Mouse (Mus musculus): Measurements from ENCODE around the gene Prkcd. TPM values are rescaled to one million over a fixed set of nuclear protein-coding genes. Genes with fewer than 3 reads are reported as not detected.
"Not testable (repeated sequence)": the region's sequence is repeated elsewhere in the genome, so short reads cannot be mapped to it uniquely, and the experiment has no call there.

Prkcd gene
- polyA plus RNA-seq, 1 experiment, result 32.1 TPM

DNA sequence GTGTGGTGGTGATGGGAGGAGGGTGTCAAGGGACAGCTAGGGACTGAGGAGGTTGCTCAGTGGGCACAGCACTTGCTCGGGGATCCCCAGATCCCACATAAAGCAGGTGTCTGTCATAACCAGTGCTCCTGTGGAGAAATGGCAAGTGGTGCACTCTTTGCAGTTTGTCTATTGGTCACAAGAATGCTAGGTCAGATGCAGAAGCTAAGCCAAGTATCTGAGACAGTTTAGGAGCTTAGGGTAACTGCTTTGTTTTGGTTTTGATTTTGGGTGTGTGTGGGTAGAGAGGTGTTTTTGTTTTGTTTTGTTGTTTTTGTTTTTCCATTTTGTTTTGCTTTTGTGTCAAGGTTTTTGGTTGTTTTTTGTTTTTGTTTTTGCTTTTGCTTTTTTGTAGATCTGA is 44.8 kb downstream of the Prkcd start:
- Histone ChIP-seq H3K36me3 (replicated peaks; ENCODE audit: low read length) (peaks cover 8% of the 10 kb centered on the region), H3K4me3 (replicated peaks) (no peak overlapping the region), H3K27me3 (replicated peaks) (no peaks in the 10 kb centered on the region), H3K4me1 (peaks cover 35% of the 10 kb centered on the region), H3K9me3 (peaks cover 4% of the 10 kb centered on the region; the same call in 1 of the 2 replicates)
- TF ChIP-seq GATA1 (IDR thresholded peaks at IDR 0.05; ENCODE audit: borderline replicate concordance, low read length), result no peak
- TF ChIP-seq FLI1 (IDR thresholded peaks at IDR 0.05; ENCODE audit: low read length), result no peak

- Histone ChIP-seq H3K4me3 (replicated peaks) (no peak overlapping the region), H3K4me1 (peaks cover 30% of the 10 kb centered on the region), H3K36me3 (replicated peaks; ENCODE audit: low read length) (peaks cover 21% of the 10 kb centered on the region), H3K9me3 (peaks cover 4% of the 10 kb centered on the region; the same call in 1 of the 2 replicates), H3K27me3 (replicated peaks) (no peaks in the 10 kb centered on the region)
- TF ChIP-seq GATA1 (IDR thresholded peaks at IDR 0.05; ENCODE audit: borderline replicate concordance, low read length), result no peak
- no peak for TF ChIP-seq FLI1 (IDR thresholded peaks at IDR 0.05; ENCODE audit: low read length)
These were observed 46.1 kb downstream of the Prkcd start for GRCm38 (mm10) chr14:30579882-30580281.

DNA sequence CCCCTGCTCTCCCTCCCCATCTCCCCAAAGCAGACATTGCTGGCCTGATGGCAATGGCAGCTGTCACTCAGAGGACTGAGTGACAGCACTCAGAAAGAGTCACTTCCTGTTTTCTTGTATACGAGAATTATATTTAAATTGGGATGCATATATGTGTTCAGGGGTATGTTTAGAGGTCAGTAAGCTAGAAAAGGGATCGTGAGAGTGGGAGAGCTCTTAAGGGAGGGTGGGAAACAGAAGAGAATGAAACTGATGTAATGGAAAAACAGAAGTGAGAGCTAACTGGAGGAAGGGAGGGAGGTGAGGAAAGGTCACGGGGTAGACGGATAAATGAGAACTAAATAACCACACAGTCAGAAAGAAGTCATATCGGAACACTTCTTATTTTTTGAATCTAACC is 46.8 kb downstream of the Prkcd start:
- TF ChIP-seq FLI1 (IDR thresholded peaks at IDR 0.05; ENCODE audit: low read length), result no peak
- TF ChIP-seq GATA1 (IDR thresholded peaks at IDR 0.05; ENCODE audit: borderline replicate concordance, low read length), result no peak
- H3K4me1 ChIP-seq, result peaks cover 23% of the 10 kb centered on the region

GRCm38 (mm10) chr14:30577303-30578062 is 48.5 kb downstream of the Prkcd start:
- H3K4me3 ChIP-seq (replicated peaks); H3K9me3 ChIP-seq: not testable (repeated sequence)

More for the DNA sequence above, 46.8 kb downstream of the Prkcd start:
- Histone ChIP-seq H3K4me3 (replicated peaks) (peak overlapping the region; percentile 65), H3K9me3 (peaks cover 4% of the 10 kb centered on the region; the same call in 1 of the 2 replicates), H3K36me3 (replicated peaks; ENCODE audit: low read length) (peaks cover 28% of the 10 kb centered on the region), H3K27me3 (replicated peaks) (no peaks in the 10 kb centered on the region)

GRCm38 (mm10) chr14:30576260-30576659 is 49.8 kb downstream of the Prkcd start:
- Histone ChIP-seq H3K27me3 (replicated peaks) (no peaks in the 10 kb centered on the region), H3K9me3 (peaks cover 4% of the 10 kb centered on the region; the same call in 1 of the 2 replicates), H3K4me3 (replicated peaks) (no peak overlapping the region), H3K4me1 (peaks cover 30% of the 10 kb centered on the region), H3K36me3 (replicated peaks; ENCODE audit: low read length) (peaks cover 58% of the 10 kb centered on the region)
- TF ChIP-seq GATA1 (IDR thresholded peaks at IDR 0.05; ENCODE audit: borderline replicate concordance, low read length) (no peak), FLI1 (IDR thresholded peaks at IDR 0.05; ENCODE audit: low read length) (no peak)

More at GRCm38 (mm10) chr14:30577303-30578062, 48.5 kb downstream of the Prkcd start:
- Histone ChIP-seq H3K36me3 (replicated peaks; ENCODE audit: low read length) (peaks cover 45% of the 10 kb centered on the region), H3K4me1 (peaks cover 30% of the 10 kb centered on the region)
- H3K27me3 ChIP-seq (replicated peaks), result not testable (repeated sequence)

GRCm38 (mm10) chr14:30575791-30576190 is 50.2 kb downstream of the Prkcd start:
- Histone ChIP-seq H3K9me3 (peaks cover 4% of the 10 kb centered on the region; the same call in 1 of the 2 replicates), H3K4me1 (peaks cover 26% of the 10 kb centered on the region), H3K27me3 (replicated peaks) (no peaks in the 10 kb centered on the region), H3K4me3 (replicated peaks) (no peak overlapping the region), H3K36me3 (replicated peaks; ENCODE audit: low read length) (peaks cover 62% of the 10 kb centered on the region)
- TF ChIP-seq FLI1 (IDR thresholded peaks at IDR 0.05; ENCODE audit: low read length) (no peak), GATA1 (IDR thresholded peaks at IDR 0.05; ENCODE audit: borderline replicate concordance, low read length) (no peak)

DNA sequence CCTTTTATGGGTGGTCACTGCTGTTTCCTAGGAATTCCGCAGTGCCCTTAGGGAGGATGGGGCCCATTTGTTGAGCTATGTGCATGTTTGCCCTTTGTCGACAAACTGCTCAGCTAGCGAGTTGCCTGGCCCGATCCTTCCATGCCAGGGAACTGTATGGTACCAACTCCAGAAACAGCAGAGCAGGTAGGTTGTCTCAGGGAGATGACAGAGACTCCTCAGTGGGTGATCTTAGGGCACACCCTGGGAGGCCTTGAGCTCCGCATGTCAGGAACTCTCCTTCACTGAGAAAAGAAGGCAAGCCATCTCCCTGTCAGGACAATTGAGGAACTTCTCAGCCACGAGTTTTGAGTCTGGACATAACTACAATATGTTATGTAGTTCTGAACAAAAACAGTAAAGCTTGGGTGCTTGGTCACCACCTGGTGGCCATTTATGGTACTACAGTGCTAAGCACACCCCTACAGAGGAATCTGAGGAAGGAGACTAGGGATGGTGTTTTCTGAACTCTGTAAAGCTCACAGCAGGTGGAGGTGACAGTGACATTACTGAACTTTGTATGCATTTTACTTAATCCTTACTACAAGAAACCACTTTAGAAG is 51.9 kb downstream of the Prkcd start:
- peaks cover 24% of the 10 kb centered on the region for H3K4me1 ChIP-seq
- H3K27me3 ChIP-seq (replicated peaks), result no peaks in the 10 kb centered on the region
- no peak overlapping the region for H3K4me3 ChIP-seq (replicated peaks)
- no peak for TF ChIP-seq FLI1 (IDR thresholded peaks at IDR 0.05; ENCODE audit: low read length)
- no peak for TF ChIP-seq GATA1 (IDR thresholded peaks at IDR 0.05; ENCODE audit: borderline replicate concordance, low read length)
- H3K9me3 ChIP-seq, result peaks cover 4% of the 10 kb centered on the region; the same call in 1 of the 2 replicates
- peaks cover 78% of the 10 kb centered on the region for H3K36me3 ChIP-seq (replicated peaks; ENCODE audit: low read length)

DNA sequence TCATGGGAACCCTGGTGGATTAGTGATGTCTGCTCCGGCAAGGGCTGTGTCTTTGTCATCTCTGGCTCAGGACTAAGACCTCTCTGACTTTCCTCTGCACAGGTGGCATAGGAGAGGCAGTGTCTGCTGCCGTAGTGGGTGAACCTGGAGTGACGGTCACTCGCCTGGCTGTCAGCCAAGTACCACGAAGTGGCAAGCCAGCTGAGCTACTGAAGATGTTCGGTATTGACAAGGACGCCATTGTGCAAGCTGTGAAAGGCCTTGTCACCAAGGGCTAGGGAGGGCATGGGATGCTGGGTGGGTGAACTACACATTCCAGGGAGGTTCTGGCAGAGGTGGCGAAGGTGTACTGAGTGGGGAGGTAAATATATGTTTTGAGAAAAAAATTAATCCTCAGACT is 52.8 kb downstream of the Prkcd start:
- H3K9me3 ChIP-seq, result peaks cover 4% of the 10 kb centered on the region; the same call in 1 of the 2 replicates
- no peak overlapping the region for H3K4me3 ChIP-seq (replicated peaks)
- no peak for TF ChIP-seq GATA1 (IDR thresholded peaks at IDR 0.05; ENCODE audit: borderline replicate concordance, low read length)
- no peak for TF ChIP-seq FLI1 (IDR thresholded peaks at IDR 0.05; ENCODE audit: low read length)
- peaks cover 87% of the 10 kb centered on the region for H3K36me3 ChIP-seq (replicated peaks; ENCODE audit: low read length)
- no peaks in the 10 kb centered on the region for H3K27me3 ChIP-seq (replicated peaks)
- peaks cover 28% of the 10 kb centered on the region for H3K4me1 ChIP-seq

DNA sequence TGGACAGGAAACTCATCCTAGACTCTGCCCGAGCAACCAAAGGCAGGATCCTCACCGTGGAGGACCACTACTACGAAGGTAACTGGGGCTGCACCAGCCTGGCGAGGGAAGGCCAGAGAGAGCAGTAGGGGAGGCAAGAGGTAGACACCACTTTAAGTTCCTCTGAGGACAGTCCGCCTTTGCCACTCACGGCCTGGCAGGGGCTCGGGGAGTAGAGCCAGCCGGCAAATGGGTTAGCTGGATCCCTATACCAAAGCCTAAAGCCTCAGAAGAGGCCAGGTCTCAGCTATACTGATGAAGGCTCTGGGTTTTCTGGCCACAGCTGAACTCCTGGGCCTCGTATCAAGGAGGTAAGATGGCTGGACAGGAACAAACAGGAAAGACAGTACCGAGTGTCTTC is 53.8 kb downstream of the Prkcd start:
- Histone ChIP-seq H3K27me3 (replicated peaks) (no peaks in the 10 kb centered on the region), H3K4me1 (peaks cover 35% of the 10 kb centered on the region), H3K36me3 (replicated peaks; ENCODE audit: low read length) (peaks cover 93% of the 10 kb centered on the region), H3K9me3 (no peaks in the 10 kb centered on the region), H3K4me3 (replicated peaks) (no peak overlapping the region)
- TF ChIP-seq GATA1 (IDR thresholded peaks at IDR 0.05; ENCODE audit: borderline replicate concordance, low read length) (no peak), FLI1 (IDR thresholded peaks at IDR 0.05; ENCODE audit: low read length) (no peak)

GRCm38 (mm10) chr14:30570303-30570702 is 55.7 kb downstream of the Prkcd start:
- Histone ChIP-seq H3K4me1 (peaks cover 45% of the 10 kb centered on the region), H3K36me3 (replicated peaks; ENCODE audit: low read length) (peaks cover 99% of the 10 kb centered on the region)

More at GRCm38 (mm10) chr14:30570303-30570702, 55.7 kb downstream of the Prkcd start:
- Histone ChIP-seq H3K9me3 (no peaks in the 10 kb centered on the region), H3K27me3 (replicated peaks) (no peaks in the 10 kb centered on the region), H3K4me3 (replicated peaks) (no peak overlapping the region)
- TF ChIP-seq GATA1 (IDR thresholded peaks at IDR 0.05; ENCODE audit: borderline replicate concordance, low read length) (no peak), FLI1 (IDR thresholded peaks at IDR 0.05; ENCODE audit: low read length) (no peak)

Measured in megakaryocyte, embryonic 14.5 days (primary cell).